Mouse (Mus musculus) liver, embryonic 11.5 days (tissue): ENCODE results near the gene Ndufv3. TPM values are rescaled to one million over a fixed set of nuclear protein-coding genes. Genes with fewer than 3 reads are reported as not detected.
"Not testable (repeated sequence)": the region's sequence is repeated elsewhere in the genome, so short reads cannot be mapped to it uniquely, and the experiment has no call there.

ENCODE experiments used
- ATAC-seq: fragments of 200-750 bp; cut with Nextera tagmentation; replicated peaks from 2 replicates; pipeline ENCODE4 v1.8.0; 2017; ENCODE audit warnings: moderate number of reproducible peaks, mild to moderate bottlenecking, moderate TSS enrichment, moderate library complexity; ENCODE audit not compliant: low FRiP score
- DNase-seq: peaks from one replicate; pipeline ENCODE4 v3.0.0-alpha.2; 2017; ENCODE audit warnings: low spot score
- H3K27ac ChIP-seq: fragments of 300-500 bp; sonication (generic); 2 replicates; pipeline ENCODE4 v1.5.1; 2014; ENCODE audit warnings: mild to moderate bottlenecking, low read depth, low read length, control low read depth
- H3K27me3 ChIP-seq: fragments of 300-500 bp; sonication (generic); replicated peaks from 2 replicates; pipeline ENCODE4 v1.6.1; 2014; ENCODE audit warnings: low read length, mixed read lengths; ENCODE audit not compliant: control insufficient read depth, insufficient read depth
- H3K36me3 ChIP-seq: fragments of 300-500 bp; sonication (generic); 2 replicates; pipeline ENCODE4 v1.6.1; 2014; ENCODE audit warnings: mild to moderate bottlenecking, low read length, moderate library complexity, mixed read lengths; ENCODE audit not compliant: control insufficient read depth, insufficient read depth
- H3K4me1 ChIP-seq: fragments of 300-500 bp; sonication (generic); replicated peaks from 2 replicates; pipeline ENCODE4 v1.6.1; 2014; ENCODE audit warnings: low read length, mixed read lengths; ENCODE audit not compliant: control insufficient read depth, insufficient read depth
- H3K4me2 ChIP-seq: fragments of 300-500 bp; sonication (generic); 2 replicates; pipeline ENCODE4 v1.6.1; 2014; ENCODE audit warnings: mild to moderate bottlenecking, control low read depth, moderate library complexity
- H3K4me3 ChIP-seq: fragments of 300-500 bp; sonication (generic); 2 replicates; pipeline ENCODE4 v1.5.1; 2014; ENCODE audit warnings: low read depth, low read length, control low read depth
- H3K9ac ChIP-seq: fragments of 300-500 bp; sonication (generic); 2 replicates; pipeline ENCODE4 v1.6.1; 2014; ENCODE audit warnings: low read depth, low read length, control low read depth
- H3K9me3 ChIP-seq: fragments of 300-500 bp; sonication (generic); 2 replicates; pipeline ENCODE4 v1.6.1; 2016; ENCODE audit warnings: low read length, inconsistent platforms, mixed read lengths; ENCODE audit not compliant: control insufficient read depth
- WGBS: fragments of 180-500 bp; shearing (Covaris S2); extraction: QIAGEN DNeasy Blood & Tissue Kit; methylation state at CpG from one replicate; pipeline ENCODE4 v1.1.7; 2014; 5-methylcytosine and 5-hydroxymethylcytosine counted together
- polyA plus RNA-seq: library from polyadenylated mRNA; unstranded; fragments of >200 nt; fragmentation: Nextera tagmentation; extraction: Ambion mirVana; gene quantifications from 2 replicates; pipeline ENCODE4 v1.2.1, GENCODE M21; 2014

The Ndufv3 gene
- polyA plus RNA-seq, 1 experiment from 2014 or later = 352 TPM

GRCm38 (mm10) chr17:31521948-31522347, 2.0 kb downstream of the Ndufv3 start:
- Histone ChIP-seq H3K27me3 (no peaks in the 10 kb centered on the region), H3K9me3 (no peaks in the 10 kb centered on the region), H3K9ac (no peak overlapping the region), H3K4me3 (no peak overlapping the region), H3K36me3 (peaks cover 12% of the 10 kb centered on the region; the same call in 1 of the 2 replicates), H3K4me2 (no peak overlapping the region; the same call in 1 of the 2 replicates), H3K27ac (no peak overlapping the region), H3K4me1 (peaks cover 8% of the 10 kb centered on the region; the same call in 1 of the 2 replicates)
- DNase-seq (no peak), ATAC-seq (no peak)
- 90% methylated on average over 6 of the region's 6 CpGs for WGBS

DNA sequence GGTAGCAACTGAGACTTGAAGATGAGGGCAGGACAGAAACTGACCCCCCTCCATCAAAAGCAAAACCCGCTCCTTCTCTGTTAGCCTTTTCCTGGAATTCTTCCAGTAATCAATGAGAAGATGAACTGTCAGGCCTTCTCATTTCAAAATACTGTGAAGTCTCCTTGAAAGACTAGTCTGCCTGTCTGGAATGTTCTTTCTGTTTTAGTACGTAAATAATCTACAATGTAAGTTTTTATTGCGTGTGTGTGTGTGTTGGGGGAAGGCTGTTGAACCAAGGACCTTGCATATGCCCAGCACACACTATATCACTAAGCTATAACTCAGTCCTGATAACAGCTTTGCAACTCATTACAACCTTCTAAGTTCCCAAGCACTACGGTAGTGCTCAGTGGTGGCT, 5.2 kb downstream of the Ndufv3 start:
- Histone ChIP-seq H3K4me1 (0 out of 2 replicates have a peak, but pooled peaks cover 5% of the 10 kb centered on the region), H3K9me3 (no peaks in the 10 kb centered on the region), H3K27me3 (no peaks in the 10 kb centered on the region), H3K27ac (no peak overlapping the region), H3K36me3 (peaks cover 26% of the 10 kb centered on the region), H3K4me2 (no peak overlapping the region), H3K9ac (no peak overlapping the region), H3K4me3 (no peak overlapping the region)
- no peak for ATAC-seq
- DNase-seq = no peak
- WGBS = 89% methylated on average over 4 of the region's 4 CpGs

DNA sequence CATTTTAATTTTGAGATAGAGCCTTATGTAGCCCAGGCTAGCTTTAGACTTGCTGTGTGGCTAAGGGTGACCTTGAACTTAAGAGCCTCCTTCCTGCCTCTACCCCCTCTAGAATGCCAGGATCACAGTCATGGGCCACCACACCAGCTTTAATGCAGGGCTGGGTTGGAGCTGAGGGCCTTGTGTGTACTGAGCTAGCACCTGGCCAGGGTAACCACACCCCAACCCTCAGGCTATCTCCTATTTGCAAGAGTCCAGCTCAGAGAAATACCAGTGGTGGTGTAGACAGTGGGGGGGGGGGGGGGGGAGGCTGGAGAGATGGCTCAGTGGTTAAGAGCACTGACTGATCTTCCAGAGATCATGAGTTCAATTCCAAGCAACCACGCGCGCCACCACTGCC, 5.9 kb downstream of the Ndufv3 start:
- no peak overlapping the region for H3K4me2 ChIP-seq
- H3K36me3 ChIP-seq = peaks cover 28% of the 10 kb centered on the region
- no peak overlapping the region for H3K9ac ChIP-seq
- H3K27ac ChIP-seq = no peak overlapping the region
- 0 out of 2 replicates have a peak, but pooled peaks cover 5% of the 10 kb centered on the region for H3K4me1 ChIP-seq
- no peaks in the 10 kb centered on the region for H3K9me3 ChIP-seq
- H3K4me3 ChIP-seq = no peak overlapping the region
- DNase-seq (no peak), ATAC-seq (no peak)
- no peaks in the 10 kb centered on the region for H3K27me3 ChIP-seq
- 88% methylated on average over 3 of the region's 3 CpGs for WGBS

- no peaks in the 10 kb centered on the region for H3K27me3 ChIP-seq
- H3K4me3 ChIP-seq = no peak overlapping the region
- WGBS = 54% methylated on average over 15 of the region's 15 CpGs
- H3K4me2 ChIP-seq = no peak overlapping the region
- H3K27ac ChIP-seq = no peak overlapping the region
- no peaks in the 10 kb centered on the region for H3K4me1 ChIP-seq
- DNase-seq (no peak), ATAC-seq (no peak)
- no peaks in the 10 kb centered on the region for H3K9me3 ChIP-seq
- no peak overlapping the region for H3K9ac ChIP-seq
- peaks cover 30% of the 10 kb centered on the region for H3K36me3 ChIP-seq
Observed at GRCm38 (mm10) chr17:31529314-31529713, 9.4 kb downstream of the Ndufv3 start.

- DNase-seq = no peak
- Histone ChIP-seq H3K4me2 (no peak overlapping the region), H3K4me1 (no peaks in the 10 kb centered on the region), H3K27ac (no peak overlapping the region), H3K9me3 (no peaks in the 10 kb centered on the region), H3K27me3 (no peaks in the 10 kb centered on the region), H3K9ac (no peak overlapping the region), H3K4me3 (no peak overlapping the region), H3K36me3 (peaks cover 27% of the 10 kb centered on the region)
- no peak for ATAC-seq
- 91% methylated on average over 14 of the region's 14 CpGs for WGBS
Observed at GRCm38 (mm10) chr17:31531441-31532158, 11.7 kb downstream of the Ndufv3 start.

- not testable (repeated sequence) for H3K4me2 ChIP-seq, DNase-seq, H3K4me1 ChIP-seq, H3K9ac ChIP-seq, ATAC-seq, H3K27me3 ChIP-seq, H3K9me3 ChIP-seq, H3K27ac ChIP-seq, H3K4me3 ChIP-seq
- H3K36me3 ChIP-seq = peaks cover 21% of the 10 kb centered on the region
- 94% methylated on average over 3 of the region's 4 CpGs for WGBS
Observed at GRCm38 (mm10) chr17:31532331-31532730, 12.4 kb downstream of the Ndufv3 start.

- DNase-seq (no peak), ATAC-seq (no peak)
- Histone ChIP-seq H3K4me2 (no peak overlapping the region), H3K9me3 (no peaks in the 10 kb centered on the region), H3K27ac (no peak overlapping the region), H3K4me3 (no peak overlapping the region), H3K4me1 (no peaks in the 10 kb centered on the region), H3K36me3 (peaks cover 11% of the 10 kb centered on the region), H3K27me3 (no peaks in the 10 kb centered on the region), H3K9ac (no peak overlapping the region)
- WGBS = 84% methylated on average over 4 of the region's 4 CpGs
Observed at GRCm38 (mm10) chr17:31535358-31535757, 15.4 kb downstream of the Ndufv3 start.

DNA sequence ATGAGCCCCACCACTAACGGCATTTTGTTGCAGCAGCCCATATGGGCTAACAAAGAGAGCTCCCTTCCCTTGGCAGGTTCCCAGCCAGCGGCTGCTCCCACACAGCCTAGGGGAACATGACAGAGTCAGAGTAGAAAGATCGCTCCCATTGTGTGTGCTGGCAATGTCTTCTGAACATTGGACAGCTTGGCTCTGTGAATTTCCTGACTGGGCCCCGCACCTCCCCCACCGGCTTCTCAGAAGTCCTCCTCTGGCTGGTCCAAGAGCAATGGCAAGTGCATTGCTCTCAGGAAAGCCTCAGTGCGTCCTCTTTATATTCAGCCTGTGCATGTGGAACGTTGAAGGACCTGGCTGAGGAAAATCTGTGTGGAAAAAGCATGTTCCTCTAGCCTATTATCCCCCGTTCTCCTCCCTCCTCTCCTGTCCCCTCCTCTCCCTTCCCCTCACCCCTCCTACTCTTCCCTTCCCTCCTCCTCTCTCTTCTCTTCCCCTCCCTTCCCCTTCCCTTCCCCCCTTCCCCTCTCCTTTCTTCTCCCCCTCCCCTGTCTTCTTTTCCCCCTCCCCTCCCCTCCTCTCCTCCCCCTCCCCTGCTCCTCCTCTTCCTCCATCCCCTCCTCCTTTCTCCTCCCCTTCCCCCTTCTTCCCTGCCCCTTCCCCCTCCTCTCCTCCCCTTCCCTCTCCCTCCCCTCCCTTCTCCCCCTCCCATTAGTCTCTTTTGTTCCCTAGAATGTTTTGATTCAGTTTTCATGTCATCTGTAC, 16.1 kb downstream of the Ndufv3 start:
- ATAC-seq (no peak), DNase-seq (no peak)
- no peaks in the 10 kb centered on the region for H3K27me3 ChIP-seq
- no peak overlapping the region for H3K27ac ChIP-seq
- peaks cover 7% of the 10 kb centered on the region for H3K36me3 ChIP-seq
- no peaks in the 10 kb centered on the region for H3K4me1 ChIP-seq
- no peaks in the 10 kb centered on the region for H3K9me3 ChIP-seq
- H3K4me2 ChIP-seq = no peak overlapping the region
- no peak overlapping the region for H3K9ac ChIP-seq
- no peak overlapping the region for H3K4me3 ChIP-seq
- WGBS = 41% methylated on average over 8 of the region's 8 CpGs
